ENCODE assay signal across 8 mouse cellular contexts in the genomic region with DNA sequence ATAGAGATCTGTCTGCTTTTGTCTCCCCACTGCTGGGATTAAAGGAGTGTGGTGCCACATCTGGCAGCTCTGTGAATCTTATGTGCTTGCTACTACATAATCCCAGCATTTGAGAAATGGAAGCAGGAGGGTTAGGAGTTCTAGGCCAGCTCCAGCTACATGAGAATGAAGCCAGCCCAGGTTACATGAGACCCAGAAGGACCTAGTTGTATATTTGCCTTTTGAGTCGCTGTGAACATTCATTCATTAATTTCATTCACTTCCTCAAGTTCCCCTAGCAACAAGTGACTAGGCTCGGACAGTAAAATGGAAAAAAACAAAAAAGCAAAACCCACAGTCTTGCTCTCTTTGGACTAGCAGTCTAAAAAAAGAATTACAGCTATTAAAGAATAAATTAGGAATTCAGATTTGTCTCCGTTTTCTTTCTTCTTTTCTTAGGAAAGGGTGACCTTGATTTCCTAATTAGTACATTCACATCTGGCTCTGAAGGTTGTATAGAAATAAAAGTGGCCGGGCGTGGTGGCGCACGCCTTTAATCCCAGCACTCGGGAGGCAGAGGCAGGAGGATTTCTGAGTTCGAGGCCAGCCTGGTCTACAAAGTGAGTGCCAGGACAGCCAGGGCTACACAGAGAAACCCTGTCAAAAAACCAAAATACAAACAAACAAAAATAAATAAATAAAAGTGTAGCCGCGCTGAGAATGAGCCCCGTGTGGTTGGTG. TPM values are rescaled to one million over a fixed set of nuclear protein-coding genes. Genes with fewer than 3 reads are reported as not detected.
DNase-seq lines count a peak whose midpoint lies in the region; ATAC-seq and TF ChIP-seq lines count a peak whose summit lies in the region.

No protein-coding gene starts in this region.

- H3K27me3 ChIP-seq in kidney, embryonic 15.5 days, result no peaks in the 10 kb centered on the region
- no peaks in the 10 kb centered on the region for H3K27me3 ChIP-seq in kidney, adult 2 months (replicated peaks; ENCODE audit: control insufficient read depth, insufficient read depth, low read length)
- H3K27me3 ChIP-seq in hindbrain, embryonic 15.5 days, result no peaks in the 10 kb centered on the region
- H3K27me3 ChIP-seq in myocyte (ENCODE audit: control insufficient read depth, insufficient read depth, insufficient read length), result no peaks in the 10 kb centered on the region

- H3K27ac ChIP-seq in kidney, embryonic 15.5 days, result peak overlapping the region; percentile 92
- no peak overlapping the region; the same call in 1 of the 2 replicates for H3K27ac ChIP-seq in kidney, adult 2 months (ENCODE audit: insufficient read depth, low read depth, low read length)
- H3K27ac ChIP-seq in hindbrain, embryonic 15.5 days (replicated peaks), result peak overlapping the region; percentile 94

- ATAC-seq in kidney, embryonic 15.5 days (replicated peaks; ENCODE audit: low FRiP score), result no peak
- ATAC-seq in hindbrain, embryonic 15.5 days (ENCODE audit: low FRiP score, low read depth), result no peak

- H3ac ChIP-seq in myocyte (ENCODE audit: control insufficient read depth, insufficient read length), result no peak overlapping the region

- H3K9me3 ChIP-seq in kidney, embryonic 15.5 days (replicated peaks), result no peaks in the 10 kb centered on the region
- H3K9me3 ChIP-seq in hindbrain, embryonic 15.5 days, result no peaks in the 10 kb centered on the region

- peak overlapping the region; percentile 79 for H3K4me3 ChIP-seq in kidney, embryonic 15.5 days (replicated peaks)
- H3K4me3 ChIP-seq in kidney, adult 2 months (ENCODE audit: insufficient read depth, low read depth, low read length), result no peak overlapping the region; the same call in 1 of the 2 replicates
- peak overlapping the region; percentile 81 for H3K4me3 ChIP-seq in hindbrain, embryonic 15.5 days
- no peak overlapping the region for H3K4me3 ChIP-seq in myocyte

- no peak overlapping the region for H3K9ac ChIP-seq in kidney, embryonic 15.5 days
- H3K9ac ChIP-seq in hindbrain, embryonic 15.5 days, result no peak overlapping the region

- peaks cover 23% of the 10 kb centered on the region for H3K4me1 ChIP-seq in kidney, embryonic 15.5 days
- H3K4me1 ChIP-seq in kidney, adult 2 months (ENCODE audit: control insufficient read depth, insufficient read depth, low read length), result peaks cover 17% of the 10 kb centered on the region; the same call in 1 of the 2 replicates
- H3K4me1 ChIP-seq in hindbrain, embryonic 15.5 days (replicated peaks), result peaks cover 16% of the 10 kb centered on the region

- TF ChIP-seq CTCF in kidney, adult 2 months (conservative IDR thresholded peaks at IDR 0.05; ENCODE audit: insufficient read depth, insufficient read length, low read depth, low read length), result no peak

- DNase-seq in kidney, adult 2 months, result no peak
- DNase-seq in R1 (ENCODE audit: low read depth, low spot score), result peak; percentile 35
- no peak for DNase-seq in urinary bladder, postnatal 14 days (ENCODE audit: low spot score)
- DNase-seq in adrenal gland, postnatal 4 days (ENCODE audit: low spot score in 2 of 2), result no peak
- DNase-seq in cerebellum, postnatal 36 days, result no peak

- peak overlapping the region; percentile 70 for H3K4me2 ChIP-seq in kidney, embryonic 15.5 days
- peak overlapping the region; percentile 71 for H3K4me2 ChIP-seq in hindbrain, embryonic 15.5 days
- peak overlapping the region; percentile 37 for H3K4me2 ChIP-seq in myocyte (ENCODE audit: low read depth)

- WGBS in kidney, embryonic 15.5 days, result 43% methylated on average over 12 of the region's 12 CpGs
- 34% methylated on average over 12 of the region's 12 CpGs for WGBS in kidney, adult 2 months
- WGBS in hindbrain, embryonic 15.5 days, result 38% methylated on average over 12 of the region's 12 CpGs

- no peaks in the 10 kb centered on the region for H3K79me2 ChIP-seq in myocyte (ENCODE audit: control insufficient read depth, insufficient read depth)

- H3K36me3 ChIP-seq in kidney, embryonic 15.5 days, result peaks cover 16% of the 10 kb centered on the region
- H3K36me3 ChIP-seq in kidney, adult 2 months (ENCODE audit: control insufficient read depth, insufficient read depth, low read length), result no peaks in the 10 kb centered on the region
- 0 out of 2 replicates have a peak, but pooled peaks cover 6% of the 10 kb centered on the region for H3K36me3 ChIP-seq in hindbrain, embryonic 15.5 days
- peaks cover 4% of the 10 kb centered on the region for H3K36me3 ChIP-seq in myocyte (ENCODE audit: control insufficient read depth, insufficient read depth)

- TF ChIP-seq POLR2A in kidney, adult 2 months (IDR thresholded peaks at IDR 0.05; ENCODE audit: low read depth, low read length), result no peak
- no peak for TF ChIP-seq POLR2A in myocyte (IDR thresholded peaks at IDR 0.05; ENCODE audit: insufficient read length, low read depth)

TF ChIP-seq in myocyte, 11 proteins besides CTCF, POLR2A, EP300 and RAD21:
- TF ChIP-seq REST (IDR thresholded peaks at IDR 0.05; ENCODE audit: insufficient read depth, insufficient read length), result no peak
- TF ChIP-seq USF1 (IDR thresholded peaks at IDR 0.05; ENCODE audit: low read depth), result no peak
- TF ChIP-seq SRF (IDR thresholded peaks at IDR 0.05; ENCODE audit: control insufficient read depth, insufficient read length, low read depth), result no peak

RNA-seq across cellular contexts. Expression of a gene that starts 0.4 kb away (rescaled TPM):
- polyA plus RNA-seq in kidney, embryonic 15.5 days (2015; fragmentation: Nextera tagmentation; extraction: Ambion mirVana), result 69.5 and 72.2 TPM in 2 replicates
- polyA plus RNA-seq in kidney, adult 2 months (2012; rRNA removed), result 529 and 664 TPM in 2 replicates
- polyA plus RNA-seq in hindbrain, embryonic 15.5 days (2015; fragmentation: Nextera tagmentation; extraction: Ambion mirVana), result 79.2 and 84.0 TPM in 2 replicates
- polyA plus RNA-seq in myocyte (2012; fragmentation: generic; extraction: Trizol), result 111 TPM
- 10 to 100 TPM; 44.3 TPM for total RNA-seq in adrenal gland, postnatal 4 days (2021)

RNA-seq across cellular contexts. Expression of a gene that starts 7.2 kb away (rescaled TPM):
- polyA plus RNA-seq in kidney, embryonic 15.5 days (2015; fragmentation: Nextera tagmentation; extraction: Ambion mirVana), result 40.8 and 45.3 TPM in 2 replicates
- 17.3 and 26.6 TPM in 2 replicates for polyA plus RNA-seq in kidney, adult 2 months (2012; rRNA removed)
- polyA plus RNA-seq in hindbrain, embryonic 15.5 days (2015; fragmentation: Nextera tagmentation; extraction: Ambion mirVana), result 8.1 and 8.5 TPM in 2 replicates
- 5.7 TPM for polyA plus RNA-seq in myocyte (2012; fragmentation: generic; extraction: Trizol)
- 10 to 100 TPM; 11.3 to 15.0 TPM for total RNA-seq in adrenal gland, postnatal 4 days (2021)

RNA-seq across cellular contexts. Expression of a gene that starts 8.7 kb away (rescaled TPM):
- not detected in 2 replicates for polyA plus RNA-seq in kidney, embryonic 15.5 days (2015; fragmentation: Nextera tagmentation; extraction: Ambion mirVana)
- polyA plus RNA-seq in kidney, adult 2 months (2012; rRNA removed), result 0.23 and 1.4 TPM in 2 replicates
- polyA plus RNA-seq in hindbrain, embryonic 15.5 days (2015; fragmentation: Nextera tagmentation; extraction: Ambion mirVana), result 0.13 TPM in 1 of 2 replicates, not detected in the other
- polyA plus RNA-seq in myocyte (2012; fragmentation: generic; extraction: Trizol), result not detected
- not detected for total RNA-seq in adrenal gland, postnatal 4 days (2021)

RNA-seq across cellular contexts. Expression of a gene that starts 14.5 kb away (rescaled TPM):
- polyA plus RNA-seq in kidney, embryonic 15.5 days (2015; fragmentation: Nextera tagmentation; extraction: Ambion mirVana), result 1.7 and 2.1 TPM in 2 replicates
- polyA plus RNA-seq in kidney, adult 2 months (2012; rRNA removed), result 4.9 and 5.8 TPM in 2 replicates
- polyA plus RNA-seq in hindbrain, embryonic 15.5 days (2015; fragmentation: Nextera tagmentation; extraction: Ambion mirVana), result 0.13 and 0.27 TPM in 2 replicates
- polyA plus RNA-seq in myocyte (2012; fragmentation: generic; extraction: Trizol), result 10.7 TPM
- total RNA-seq in adrenal gland, postnatal 4 days (2021), result 1 to 10 TPM; 1.4 to 1.5 TPM

RNA-seq across cellular contexts. Expression of a gene that starts 31.3 kb away (rescaled TPM):
- 248 and 303 TPM in 2 replicates for polyA plus RNA-seq in kidney, embryonic 15.5 days (2015; fragmentation: Nextera tagmentation; extraction: Ambion mirVana)
- polyA plus RNA-seq in kidney, adult 2 months (2012; rRNA removed), result 10.8 and 51.9 TPM in 2 replicates
- 10.9 and 13.3 TPM in 2 replicates for polyA plus RNA-seq in hindbrain, embryonic 15.5 days (2015; fragmentation: Nextera tagmentation; extraction: Ambion mirVana)
- 2,542 TPM for polyA plus RNA-seq in myocyte (2012; fragmentation: generic; extraction: Trizol)
- total RNA-seq in adrenal gland, postnatal 4 days (2021), result 100 to 1,000 TPM; 135 to 293 TPM

Comparison
In these comparisons a context has a peak if more than half of its experiments do, and no peak if none do; other contexts are left out.
1. H3K4me3 ChIP-seq: peak in kidney, embryonic 15.5 days (single experiment) and hindbrain, embryonic 15.5 days (single experiment); none in kidney, adult 2 months (single experiment) and myocyte (single experiment).
2. Peak in every context shown above with its lines, with median percentiles within 50 percentile points of each other: H3K4me2 ChIP-seq.